Mouse (Mus musculus) bone marrow macrophage, adult 2 months (primary cell): ENCODE measurements around the gene Ldhal6b.

Experiments
- CTCF ChIP-seq: IDR thresholded peaks from 2 replicates; pipeline ENCODE4 v1.5.1; 2012; ENCODE audit warnings: low read depth, mild to moderate bottlenecking, low read length, moderate library complexity
- POLR2A ChIP-seq: IDR thresholded peaks from 2 replicates; pipeline ENCODE4 v1.6.1; 2012; ENCODE audit warnings: mild to moderate bottlenecking, low read depth, low read length, borderline replicate concordance

DNA sequence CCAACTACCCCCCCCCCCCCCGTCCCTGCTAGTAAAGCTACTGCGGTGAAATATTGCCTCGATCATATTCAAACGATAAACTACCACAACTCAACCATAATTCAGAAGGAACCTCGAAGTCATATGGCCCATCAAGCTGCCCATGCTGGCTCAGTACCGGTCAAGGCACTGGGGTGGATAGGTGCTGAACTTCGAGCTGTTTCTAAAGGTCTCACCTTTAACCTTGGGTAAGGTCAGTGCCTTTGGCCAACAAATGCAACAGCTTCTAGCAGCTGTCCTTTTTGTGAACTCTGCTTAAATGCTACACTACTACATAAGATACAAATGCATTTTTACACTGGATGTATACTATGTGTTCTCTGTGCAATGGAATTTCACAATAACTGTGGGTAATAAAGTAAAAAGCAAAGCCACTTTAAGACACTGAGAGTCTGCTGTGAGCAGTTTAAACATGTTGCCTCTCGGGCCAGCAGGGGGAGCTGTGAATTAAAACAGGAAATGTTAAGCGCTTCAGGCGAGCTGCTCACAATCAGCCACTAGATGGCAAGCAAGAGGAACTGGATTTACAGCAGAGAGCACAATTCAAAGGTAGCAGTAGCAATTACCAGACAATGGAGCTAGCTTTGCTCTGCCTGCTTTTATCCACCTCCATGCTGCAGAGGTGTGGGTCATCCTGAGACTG is 10.7 kb upstream of the Ldhal6b start:
- TF ChIP-seq CTCF (peak; percentile 83), POLR2A (no peak)
